Mouse (Mus musculus) left cerebral cortex, postnatal 10 days (tissue): ENCODE results near the gene Cysltr2. TPM values are rescaled to one million over a fixed set of nuclear protein-coding genes. Genes with fewer than 3 reads are reported as not detected.

Experiments used
- DNase-seq, 2 experiments: peaks; one replicate each; pipeline ENCODE4 v3.0.0; 2021 to 2022; ENCODE audit warnings: low spot score in 2 of 2, mixed read lengths in 1 of 2; ENCODE audit errors: extremely low spot score in 1 of 2
- intact Hi-C: fragments of 180-260 bp; cut with DNase I; formaldehyde crosslinking; loops from one replicate; pipeline ENCODE4 v1.15.1; 2025
- total RNA-seq, 2 experiments: library from RNA; stranded (reverse); gene quantifications; 2 replicates each; pipeline ENCODE4 v1.2.3; 2021

The Cysltr2 gene
- total RNA-seq, 2 experiments from 2014 or later = 1.3 to 2.0 TPM

DNA sequence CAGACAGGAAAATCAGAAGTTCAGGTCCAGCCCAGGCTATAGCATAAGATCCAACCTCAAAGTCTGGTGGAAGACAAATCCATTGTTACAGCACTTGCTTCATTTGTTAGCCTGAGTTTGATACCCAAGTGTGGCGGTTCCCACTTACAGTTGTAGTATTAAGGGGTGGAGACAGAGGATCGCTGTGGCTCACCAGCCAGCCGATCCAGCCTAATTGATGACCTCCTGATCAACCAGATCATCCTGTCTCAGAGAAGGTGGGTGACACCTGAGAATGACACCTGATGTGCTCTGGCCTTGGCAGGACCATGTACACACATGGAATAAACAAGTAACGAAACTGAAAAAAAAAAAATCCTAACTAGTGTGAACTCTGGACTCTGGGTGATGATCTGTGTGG is 47.1 kb downstream of the Cysltr2 start:
- no peak for DNase-seq
- intact Hi-C loops = no loop called here

DNA sequence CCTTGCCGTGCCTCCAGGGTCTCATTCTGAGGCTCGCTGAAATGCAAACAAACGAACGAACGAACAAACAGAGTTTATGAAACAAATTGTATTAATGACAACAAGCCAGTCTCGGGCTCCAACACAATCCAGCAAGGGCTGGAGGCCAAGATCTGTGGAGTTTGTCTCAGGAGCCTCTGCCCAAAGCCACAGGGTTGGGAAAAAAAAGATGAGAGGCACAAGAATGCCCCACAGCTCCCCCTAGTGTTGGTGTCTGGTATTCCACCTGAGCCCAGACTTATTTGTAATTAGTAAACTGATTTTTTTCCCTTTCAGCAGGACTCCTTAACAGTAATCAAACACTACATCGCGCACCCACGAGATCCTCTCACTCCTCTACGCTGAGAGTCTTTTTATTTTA is 48.6 kb downstream of the Cysltr2 start:
- peak in 1 of 2 experiments; percentile 63 for DNase-seq
- intact Hi-C loops = no loop called here

DNA sequence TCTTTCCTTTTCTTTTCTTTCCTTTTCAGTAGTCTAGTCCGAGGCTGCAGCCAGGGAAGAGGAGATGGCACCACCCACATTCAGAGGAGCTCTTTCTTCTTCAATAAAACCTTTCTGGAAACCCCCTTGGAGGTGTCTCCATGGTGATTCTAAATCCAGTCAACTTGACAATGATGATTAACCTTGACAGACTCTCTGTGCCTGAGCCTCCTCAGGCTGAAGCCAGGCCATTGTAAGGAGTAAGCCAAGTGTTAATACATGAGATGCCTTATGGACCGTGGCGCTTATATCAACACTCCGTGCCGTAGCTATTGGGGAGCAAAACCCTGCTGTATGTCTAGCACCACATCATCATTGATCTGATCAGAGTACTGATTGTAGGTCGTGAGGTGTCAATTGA is 50.8 kb downstream of the Cysltr2 start:
- intact Hi-C loops = no loop called here

DNA sequence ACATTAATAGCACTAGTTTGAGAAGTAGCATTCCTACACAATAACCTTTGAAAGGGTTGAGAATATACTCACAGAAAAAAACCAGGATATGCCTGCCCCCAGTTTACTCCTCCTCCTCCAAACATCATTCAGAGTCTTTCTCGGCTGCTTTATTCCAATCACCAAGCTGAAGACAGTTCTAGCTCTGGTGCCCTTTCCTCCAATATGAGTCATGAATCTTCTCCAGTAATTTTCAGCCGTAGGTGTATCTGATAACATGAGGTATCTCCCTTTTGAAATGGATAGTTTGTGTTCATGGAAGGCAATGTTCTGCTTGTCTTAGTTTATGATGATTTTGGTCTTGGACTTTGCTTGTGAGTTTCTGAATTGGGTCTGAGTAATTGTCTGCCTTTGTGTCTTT is 62.9 kb downstream of the Cysltr2 start:
- intact Hi-C loops = loop anchor here (10.0 kb wide), 2 partner anchors 381 to 421 kb away; no protein-coding TSS in a partner anchor
- no peak for DNase-seq

More for the DNA sequence above, 50.8 kb downstream of the Cysltr2 start:
- DNase-seq = no peak

DNA sequence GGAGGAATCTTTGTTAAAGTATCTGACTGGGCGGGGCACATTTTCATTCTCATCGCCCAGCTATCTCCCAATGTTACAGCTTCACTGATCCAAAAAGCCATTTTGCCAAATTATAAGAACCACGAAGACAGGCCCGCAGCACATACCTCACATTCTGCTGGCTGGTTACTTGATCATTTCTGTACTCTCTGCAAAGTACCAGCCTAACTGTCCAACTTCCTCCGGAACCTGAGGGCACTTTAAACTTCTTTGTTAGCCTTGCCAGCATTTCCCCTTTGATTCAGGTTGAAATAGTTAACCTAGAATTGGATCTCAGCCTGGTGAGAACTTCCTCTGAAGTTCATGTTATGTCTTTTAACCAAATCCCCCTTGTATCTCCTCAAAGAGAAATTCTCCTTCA is 63.8 kb downstream of the Cysltr2 start:
- no peak for DNase-seq
- intact Hi-C loops = loop anchor here (10.0 kb wide), 2 partner anchors 380 to 420 kb away; no protein-coding TSS in a partner anchor

DNA sequence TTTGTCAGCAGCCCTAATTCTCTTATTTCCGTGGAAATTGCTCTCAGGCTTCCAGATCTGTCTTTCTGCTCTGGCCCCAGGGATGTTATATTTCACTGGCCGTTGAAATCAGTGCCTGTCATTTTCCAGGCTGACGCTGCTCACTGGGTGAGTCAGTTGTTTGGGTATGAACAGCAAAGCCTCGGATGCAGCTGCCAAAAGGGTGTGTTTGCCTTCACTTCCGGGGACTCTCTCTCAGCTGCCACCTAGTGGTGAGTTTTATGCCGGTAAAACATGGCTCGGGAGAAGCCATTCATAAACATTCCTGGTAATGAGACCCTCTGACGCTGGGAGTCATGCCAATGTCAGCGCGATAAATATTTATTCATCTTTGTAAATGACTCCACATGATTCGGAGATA is 65.5 kb downstream of the Cysltr2 start:
- DNase-seq = peak; percentile 89 to 90
- intact Hi-C loops = loop anchor here (1.0 to 10.0 kb wide), 3 partner anchors 273 to 419 kb away; partner anchors contain the start of gene Fndc3a

DNA sequence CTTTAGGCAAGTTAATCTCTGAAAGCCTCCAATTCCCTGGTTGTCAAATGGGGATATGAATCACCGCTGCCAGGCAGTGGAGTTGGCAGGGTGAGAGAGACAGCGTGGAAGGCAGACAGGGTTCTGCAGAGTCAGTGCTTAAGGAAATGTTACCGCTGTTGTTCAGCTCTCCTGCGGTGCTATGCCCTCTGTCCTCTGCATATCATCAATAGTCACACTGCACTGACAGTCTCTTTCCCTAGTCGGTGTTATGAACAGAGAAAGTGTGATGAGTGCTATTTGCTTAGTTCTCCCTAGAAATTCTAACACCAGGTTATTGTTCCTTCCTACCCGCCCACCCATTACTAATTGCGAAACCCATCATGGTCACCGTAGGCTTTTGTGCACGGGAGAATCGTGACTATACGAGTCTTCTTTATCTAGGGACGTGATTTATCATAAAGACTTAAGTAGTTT is 65.9 kb downstream of the Cysltr2 start:
- DNase-seq = no peak
- intact Hi-C loops = loop anchor here (1.0 to 10.0 kb wide), 3 partner anchors 273 to 418 kb away; partner anchors contain the start of gene Fndc3a

DNA sequence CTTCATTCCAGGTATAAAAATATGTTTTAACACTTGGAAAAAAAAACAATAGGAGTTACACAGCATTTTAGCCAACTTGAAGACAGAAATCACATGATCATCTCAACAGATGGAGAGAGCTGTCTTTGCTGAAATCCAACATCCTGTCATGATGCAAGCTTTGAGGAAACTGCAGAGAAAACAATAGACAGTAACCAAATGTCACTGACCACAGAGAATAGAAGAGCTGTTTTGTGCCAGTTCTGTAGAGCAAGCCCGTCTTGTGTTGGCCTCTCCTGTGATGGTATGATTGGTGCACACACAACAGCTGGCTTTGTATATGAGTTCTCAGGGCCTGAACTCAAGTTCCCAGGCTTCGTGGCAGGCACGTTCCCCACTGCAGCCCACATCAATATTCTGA is 68.2 kb downstream of the Cysltr2 start:
- no peak for DNase-seq
- intact Hi-C loops = loop anchor here (10.0 kb wide), 2 partner anchors 376 to 416 kb away; no protein-coding TSS in a partner anchor

DNA sequence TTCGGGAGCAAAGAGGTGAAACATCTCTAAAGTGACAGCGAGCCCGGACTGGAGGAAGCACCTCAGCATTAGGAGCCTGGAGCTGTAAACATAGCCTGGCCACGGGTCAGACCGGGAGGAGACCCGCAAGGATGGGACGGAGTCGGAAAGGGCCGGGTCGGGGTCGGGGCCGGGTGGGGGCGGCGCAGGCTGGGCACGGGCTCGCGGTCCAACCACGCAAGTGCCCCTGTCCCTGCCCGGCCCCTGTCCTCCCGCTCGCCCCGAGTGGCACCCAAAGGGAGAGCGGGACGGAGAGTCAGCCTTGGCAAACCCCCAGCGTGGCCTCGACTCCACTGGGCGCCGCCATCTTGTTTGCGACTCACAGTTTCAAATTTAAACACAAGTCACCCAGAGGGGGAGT is 68.8 kb downstream of the Cysltr2 start:
- intact Hi-C loops = loop anchor here (10.0 kb wide), 2 partner anchors 375 to 415 kb away; no protein-coding TSS in a partner anchor
- peak in 1 of 2 experiments; percentile 29 for DNase-seq

DNA sequence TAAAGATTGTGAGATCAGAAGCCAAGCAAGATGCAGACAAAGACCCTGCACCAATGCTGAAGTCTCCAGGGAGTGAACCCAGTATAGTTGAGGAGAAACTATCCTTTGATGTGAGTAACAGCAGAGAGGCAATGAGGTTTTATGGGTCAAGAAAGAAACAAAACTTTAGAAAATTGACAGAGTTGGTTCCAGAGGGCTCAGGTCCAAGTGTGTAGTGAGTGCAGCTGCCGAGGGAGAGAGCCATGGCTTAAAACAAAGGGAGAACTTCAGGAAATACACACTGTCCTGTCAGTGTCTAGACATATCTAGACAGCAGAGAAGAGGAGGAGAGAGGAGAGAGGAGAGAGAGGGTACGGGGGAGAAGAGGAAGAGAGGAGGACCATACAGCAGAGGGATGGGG is 72.8 kb downstream of the Cysltr2 start:
- intact Hi-C loops = no loop called here
- DNase-seq = no peak

Other genes starting within 250 kb of the Cysltr2 start
- 10 to 100 TPM; 25.2 to 27.1 TPM for gene Rcbtb2, start 73.9 kb upstream of the Cysltr2 start, total RNA-seq
- gene Lpar6, start 188.8 kb upstream of the Cysltr2 start, total RNA-seq = 1 to 10 TPM; 1.3 to 1.5 TPM